Mouse (Mus musculus) intestine, embryonic 15.5 days (tissue): ENCODE results near the gene Plxnd1. TPM values are rescaled to one million over a fixed set of nuclear protein-coding genes. Genes with fewer than 3 reads are reported as not detected.

Experiments
- ATAC-seq: fragments of 200-750 bp; cut with Nextera tagmentation; 2 replicates; pipeline ENCODE4 v1.8.0; 2017; ENCODE audit warnings: moderate TSS enrichment, moderate library complexity
- H3K27ac ChIP-seq: fragments of 300-500 bp; sonication (generic); 2 replicates; pipeline ENCODE4 v1.5.1; 2015; ENCODE audit warnings: mild to moderate bottlenecking, inconsistent platforms
- H3K27me3 ChIP-seq: fragments of 300-500 bp; sonication (generic); replicated peaks from 2 replicates; pipeline ENCODE4 v1.6.1; 2015; ENCODE audit warnings: inconsistent platforms
- H3K36me3 ChIP-seq: fragments of 300-500 bp; sonication (generic); 2 replicates; pipeline ENCODE4 v1.6.1; 2015; ENCODE audit warnings: inconsistent platforms
- H3K4me1 ChIP-seq: fragments of 300-500 bp; sonication (generic); replicated peaks from 2 replicates; pipeline ENCODE4 v1.6.1; 2015; ENCODE audit warnings: inconsistent platforms
- H3K4me2 ChIP-seq: fragments of 300-500 bp; sonication (generic); replicated peaks from 2 replicates; pipeline ENCODE4 v1.6.1; 2015; ENCODE audit warnings: mild to moderate bottlenecking, inconsistent platforms
- H3K4me3 ChIP-seq: fragments of 300-500 bp; sonication (generic); replicated peaks from 2 replicates; pipeline ENCODE4 v1.5.1; 2015; ENCODE audit warnings: inconsistent platforms
- H3K9ac ChIP-seq: fragments of 300-500 bp; sonication (generic); 2 replicates; pipeline ENCODE4 v1.6.1; 2015; ENCODE audit warnings: inconsistent platforms
- H3K9me3 ChIP-seq: fragments of 300-500 bp; sonication (generic); 2 replicates; pipeline ENCODE4 v1.6.1; 2016; ENCODE audit warnings: inconsistent platforms
- WGBS: fragments of 180-500 bp; shearing (Covaris S2); methylation state at CpG from one replicate; pipeline ENCODE4 v1.1.7; 2015; 5-methylcytosine and 5-hydroxymethylcytosine counted together
- polyA plus RNA-seq: library from polyadenylated mRNA; unstranded; fragments of >200 nt; fragmentation: Nextera tagmentation; extraction: Ambion mirVana; gene quantifications from 2 replicates; pipeline ENCODE4 v1.2.1, GENCODE M21; 2015

Plxnd1 gene
- polyA plus RNA-seq, 1 experiment from 2014 or later, result 28.9 TPM

DNA sequence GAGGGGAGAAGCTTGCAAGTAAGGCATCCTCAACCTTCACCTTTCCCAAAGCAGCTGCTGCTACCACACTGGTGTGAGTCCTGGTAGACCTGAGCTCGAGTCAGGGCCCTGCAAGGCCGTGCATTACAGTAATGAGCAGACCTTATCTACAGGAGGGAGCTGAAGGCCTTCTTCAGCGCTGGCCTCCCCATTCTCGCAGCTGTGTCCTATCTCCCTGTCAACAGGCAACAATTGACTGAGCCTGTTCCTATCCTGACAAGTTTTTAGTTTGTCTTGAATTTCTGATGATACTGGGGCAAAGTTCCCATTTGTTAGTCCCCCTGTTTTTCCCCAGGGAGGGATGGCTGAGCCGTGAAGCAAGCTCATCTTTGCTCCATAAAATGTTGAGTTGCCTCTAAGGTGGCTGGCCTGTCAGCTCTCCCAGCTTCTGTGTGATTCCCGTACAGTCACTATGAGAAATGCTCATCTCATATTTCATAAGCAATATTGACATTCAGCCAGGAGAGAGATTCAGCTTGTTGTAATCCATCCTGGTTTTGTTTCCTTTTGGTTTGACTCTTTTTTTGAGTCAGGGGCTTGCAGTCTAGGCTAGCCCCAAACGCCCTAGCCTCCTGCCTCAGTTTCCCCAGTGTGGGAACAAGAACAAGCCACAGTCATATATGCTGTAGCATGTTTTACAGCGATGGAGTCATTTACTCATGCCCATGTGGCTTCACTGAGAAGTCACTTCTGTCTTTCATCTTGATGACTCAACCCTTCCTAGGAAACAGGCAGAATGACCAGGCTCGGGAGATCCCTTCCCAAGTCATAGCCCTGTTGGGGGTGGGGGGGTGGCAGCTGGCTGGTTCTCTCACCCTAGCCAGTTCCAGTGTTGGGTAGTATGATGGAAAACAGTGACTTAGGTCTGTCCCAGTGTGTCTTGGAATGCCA lies 51.0 kb downstream of the Plxnd1 start:
- no peaks in the 10 kb centered on the region for H3K9me3 ChIP-seq
- 65% methylated on average over 9 of the region's 9 CpGs for WGBS
- no peak for ATAC-seq

DNA sequence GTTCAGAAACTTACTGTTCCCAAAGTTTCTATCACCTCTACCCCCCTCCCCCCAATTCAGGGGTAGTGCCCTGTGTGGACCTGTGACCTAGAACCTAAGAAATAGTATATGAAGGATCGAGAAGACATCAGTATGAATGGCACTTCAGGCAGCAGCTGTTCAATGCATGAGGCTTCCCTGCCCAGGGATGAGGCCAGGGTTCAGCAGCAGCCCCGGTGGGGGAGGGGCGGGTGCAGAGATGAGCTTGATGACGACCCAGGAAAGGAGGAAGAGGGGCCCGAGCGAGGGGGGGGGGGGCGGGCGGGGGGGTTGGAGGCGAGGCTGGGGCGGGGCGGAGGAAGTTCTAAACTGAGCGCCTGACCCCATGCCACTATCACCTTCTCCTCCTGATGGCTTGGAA lies 53.7 kb downstream of the Plxnd1 start:
- Histone ChIP-seq H3K4me3 (no peak overlapping the region), H3K27ac (no peak overlapping the region), H3K4me2 (no peak overlapping the region), H3K27me3 (no peaks in the 10 kb centered on the region), H3K9me3 (no peaks in the 10 kb centered on the region), H3K4me1 (peaks cover 7% of the 10 kb centered on the region), H3K9ac (no peak overlapping the region), H3K36me3 (no peaks in the 10 kb centered on the region)
- WGBS, result 10% methylated on average over 7 of the region's 12 CpGs
- peak; percentile 70 for ATAC-seq

More for the DNA sequence above, 51.0 kb downstream of the Plxnd1 start:
- Histone ChIP-seq H3K4me2 (no peak overlapping the region), H3K36me3 (no peaks in the 10 kb centered on the region), H3K9ac (no peak overlapping the region), H3K27ac (no peak overlapping the region), H3K27me3 (no peaks in the 10 kb centered on the region), H3K4me3 (no peak overlapping the region), H3K4me1 (peaks cover 10% of the 10 kb centered on the region)

DNA sequence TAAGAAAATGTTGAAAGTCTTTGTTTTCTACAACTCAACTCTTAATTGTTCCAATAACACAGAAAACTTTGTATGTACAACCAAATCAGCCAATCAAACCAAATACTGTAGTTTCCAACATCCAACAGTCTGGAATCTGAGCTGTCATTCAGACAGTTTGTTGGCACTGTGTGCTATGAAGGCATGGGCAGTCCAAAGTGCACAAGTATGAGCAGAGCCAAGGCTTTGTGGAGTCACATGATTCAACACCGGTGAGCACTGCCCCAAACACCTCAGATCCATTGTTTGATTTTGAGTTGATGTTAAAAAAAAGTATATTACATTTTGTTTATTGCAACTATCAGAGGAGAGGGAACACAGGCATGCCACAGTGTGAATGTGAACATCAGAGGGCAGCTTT lies 54.2 kb downstream of the Plxnd1 start:
- H3K27ac ChIP-seq, result no peak overlapping the region
- no peaks in the 10 kb centered on the region for H3K36me3 ChIP-seq
- no peaks in the 10 kb centered on the region for H3K27me3 ChIP-seq
- H3K9ac ChIP-seq, result no peak overlapping the region
- H3K4me1 ChIP-seq, result peaks cover 7% of the 10 kb centered on the region
- peak; percentile 83 for ATAC-seq
- WGBS, result 34% methylated on average over 1 of the region's 1 CpGs
- H3K9me3 ChIP-seq, result no peaks in the 10 kb centered on the region
- no peak overlapping the region for H3K4me2 ChIP-seq
- H3K4me3 ChIP-seq, result no peak overlapping the region

DNA sequence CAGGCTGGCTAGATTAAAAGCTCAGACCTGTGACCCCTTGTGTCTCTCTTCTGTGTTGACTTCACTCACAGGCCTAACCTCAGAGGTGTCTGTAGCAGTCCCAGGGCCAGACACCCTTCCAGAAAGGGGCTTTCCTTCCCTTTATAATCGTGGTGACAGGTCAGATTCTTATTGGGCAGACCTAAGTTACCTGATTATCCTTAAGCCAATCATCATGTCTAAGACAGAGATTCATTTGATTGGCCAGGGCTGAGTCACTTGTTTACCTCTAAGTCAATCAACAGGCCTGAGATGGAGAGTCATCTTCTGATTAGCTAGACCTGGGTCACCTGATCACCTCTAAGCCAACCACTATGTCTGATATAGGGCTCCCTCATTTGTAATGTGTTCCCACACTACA lies 56.0 kb downstream of the Plxnd1 start:
- Histone ChIP-seq H3K9ac (no peak overlapping the region), H3K27me3 (no peaks in the 10 kb centered on the region), H3K27ac (no peak overlapping the region), H3K4me2 (no peak overlapping the region), H3K36me3 (no peaks in the 10 kb centered on the region), H3K4me1 (peaks cover 7% of the 10 kb centered on the region), H3K4me3 (no peak overlapping the region), H3K9me3 (no peaks in the 10 kb centered on the region)
- ATAC-seq, result no peak
- WGBS, result 58% methylated on average over 1 of the region's 1 CpGs

DNA sequence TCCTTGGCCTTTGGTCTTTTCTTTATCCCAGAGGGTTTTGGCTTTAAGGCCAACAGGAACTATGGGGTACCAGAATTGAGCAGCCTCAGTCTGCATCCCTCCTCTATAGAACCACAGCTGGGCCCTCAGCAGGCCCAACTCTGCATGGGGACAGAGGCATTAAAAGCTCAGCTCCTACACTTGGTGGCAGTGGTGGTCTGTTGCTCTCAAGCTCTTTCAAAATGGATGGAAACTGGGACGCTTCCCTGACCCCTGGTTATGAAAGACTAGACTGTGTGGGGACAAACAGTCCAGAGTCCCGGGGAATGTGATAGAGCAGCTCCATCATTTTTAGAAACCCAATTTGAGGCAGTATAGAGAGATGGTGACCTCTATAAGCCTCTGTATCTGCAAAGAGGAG lies 56.8 kb downstream of the Plxnd1 start:
- Histone ChIP-seq H3K36me3 (no peaks in the 10 kb centered on the region), H3K4me3 (no peak overlapping the region), H3K4me2 (no peak overlapping the region), H3K9ac (no peak overlapping the region), H3K4me1 (peaks cover 7% of the 10 kb centered on the region), H3K9me3 (no peaks in the 10 kb centered on the region), H3K27ac (no peak overlapping the region), H3K27me3 (no peaks in the 10 kb centered on the region)
- ATAC-seq, result no peak
- WGBS, result 85% methylated on average over 2 of the region's 2 CpGs

DNA sequence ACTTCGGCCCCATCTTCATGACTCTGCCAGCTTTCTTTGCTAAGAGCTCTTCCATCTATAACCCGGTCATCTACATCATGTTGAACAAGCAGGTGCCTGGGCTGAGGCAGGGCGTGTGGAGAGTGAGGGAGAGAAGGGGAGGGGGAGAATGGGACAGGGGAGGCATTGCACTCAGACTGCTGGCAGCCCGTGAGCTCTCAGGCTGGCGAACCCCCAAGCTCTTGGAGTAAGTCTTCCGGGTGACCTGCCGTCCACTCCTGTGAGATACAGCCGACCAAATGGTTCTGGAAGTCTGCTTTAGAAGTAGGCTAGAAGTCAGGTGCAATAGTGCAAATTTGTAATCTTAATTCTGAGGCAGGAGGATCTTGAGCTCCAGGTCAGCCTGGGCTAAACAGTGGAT lies 59.3 kb downstream of the Plxnd1 start:
- WGBS, result 76% methylated on average over 8 of the region's 8 CpGs
- no peak for ATAC-seq
- H3K9ac ChIP-seq, result no peak overlapping the region
- H3K36me3 ChIP-seq, result no peaks in the 10 kb centered on the region
- no peaks in the 10 kb centered on the region for H3K27me3 ChIP-seq
- no peak overlapping the region for H3K4me3 ChIP-seq
- no peak overlapping the region for H3K4me2 ChIP-seq
- no peak overlapping the region for H3K27ac ChIP-seq
- 0 out of 2 replicates have a peak, but pooled peaks cover 2% of the 10 kb centered on the region for H3K4me1 ChIP-seq
- H3K9me3 ChIP-seq, result no peaks in the 10 kb centered on the region

DNA sequence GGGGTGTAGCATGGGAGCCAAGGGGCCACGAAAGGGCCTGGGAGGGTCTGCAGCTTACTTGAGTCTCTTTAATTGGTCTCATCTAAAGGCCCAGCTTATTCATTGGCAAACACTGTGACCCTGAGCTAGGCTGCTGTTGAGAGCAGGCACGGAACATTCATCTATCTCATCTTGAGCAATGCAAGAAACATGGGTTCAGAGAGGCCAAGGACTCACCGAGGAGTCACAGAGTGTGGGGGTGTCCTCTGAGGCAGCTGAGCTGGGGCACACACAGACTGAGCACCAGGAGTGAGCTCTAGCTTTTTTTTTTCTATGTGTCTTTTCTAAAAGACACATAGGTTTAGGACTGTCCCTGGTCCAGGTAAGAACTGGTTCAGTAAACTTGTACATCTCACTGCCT lies 62.4 kb downstream of the Plxnd1 start:
- Histone ChIP-seq H3K9ac (no peak overlapping the region), H3K27me3 (no peaks in the 10 kb centered on the region), H3K9me3 (no peaks in the 10 kb centered on the region), H3K4me3 (no peak overlapping the region), H3K27ac (no peak overlapping the region), H3K4me1 (peaks cover 9% of the 10 kb centered on the region; the same call in 1 of the 2 replicates), H3K36me3 (no peaks in the 10 kb centered on the region), H3K4me2 (no peak overlapping the region)
- WGBS, result 84% methylated on average over 3 of the region's 3 CpGs
- no peak for ATAC-seq

DNA sequence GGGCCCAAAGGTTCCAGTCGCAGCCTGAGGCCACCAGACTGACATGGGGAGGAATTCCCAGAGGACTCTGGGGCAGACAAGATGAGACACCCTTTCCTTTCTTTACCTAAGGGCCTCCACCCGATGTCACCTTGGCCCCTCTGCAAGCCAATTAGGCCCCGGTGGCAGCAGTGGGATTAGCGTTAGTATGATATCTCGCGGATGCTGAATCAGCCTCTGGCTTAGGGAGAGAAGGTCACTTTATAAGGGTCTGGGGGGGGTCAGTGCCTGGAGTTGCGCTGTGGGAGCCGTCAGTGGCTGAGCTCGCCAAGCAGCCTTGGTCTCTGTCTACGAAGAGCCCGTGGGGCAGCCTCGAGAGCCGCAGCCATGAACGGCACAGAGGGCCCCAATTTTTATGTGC lies 63.2 kb downstream of the Plxnd1 start, which contains the start of gene Rho:
Gene Rho, plus strand, starts transcription at position 110 of the 400 bp plus-strand sequence.
- Histone ChIP-seq H3K27me3 (no peaks in the 10 kb centered on the region), H3K4me1 (peaks cover 9% of the 10 kb centered on the region; the same call in 1 of the 2 replicates), H3K4me2 (no peak within 1 kb of the TSS), H3K27ac (no peak within 1 kb of the TSS), H3K9me3 (no peaks in the 10 kb centered on the region), H3K9ac (no peak within 1 kb of the TSS), H3K4me3 (no peak within 1 kb of the TSS), H3K36me3 (no peaks in the 10 kb centered on the region)
- no peak for ATAC-seq
- WGBS, result 80% methylated on average over 14 of the region's 14 CpGs

DNA sequence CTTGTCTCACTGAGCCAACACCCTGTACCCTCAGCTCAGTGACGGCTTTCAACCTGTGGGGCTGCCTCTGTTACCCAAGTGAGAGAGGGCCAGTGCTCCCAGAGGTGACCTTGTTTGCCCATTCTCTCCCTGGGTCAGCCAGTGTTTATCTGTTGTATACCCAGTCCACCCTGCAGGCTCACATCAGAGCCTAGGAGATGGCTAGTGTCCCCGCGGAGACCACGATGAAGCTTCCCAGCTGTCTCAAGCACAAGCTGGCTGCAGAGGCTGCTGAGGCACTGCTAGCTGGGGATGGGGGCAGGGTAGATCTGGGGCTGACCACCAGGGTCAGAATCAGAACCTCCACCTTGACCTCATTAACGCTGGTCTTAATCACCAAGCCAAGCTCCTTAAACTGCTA lies 64.8 kb downstream of the Plxnd1 start:
- no peak for ATAC-seq

DNA sequence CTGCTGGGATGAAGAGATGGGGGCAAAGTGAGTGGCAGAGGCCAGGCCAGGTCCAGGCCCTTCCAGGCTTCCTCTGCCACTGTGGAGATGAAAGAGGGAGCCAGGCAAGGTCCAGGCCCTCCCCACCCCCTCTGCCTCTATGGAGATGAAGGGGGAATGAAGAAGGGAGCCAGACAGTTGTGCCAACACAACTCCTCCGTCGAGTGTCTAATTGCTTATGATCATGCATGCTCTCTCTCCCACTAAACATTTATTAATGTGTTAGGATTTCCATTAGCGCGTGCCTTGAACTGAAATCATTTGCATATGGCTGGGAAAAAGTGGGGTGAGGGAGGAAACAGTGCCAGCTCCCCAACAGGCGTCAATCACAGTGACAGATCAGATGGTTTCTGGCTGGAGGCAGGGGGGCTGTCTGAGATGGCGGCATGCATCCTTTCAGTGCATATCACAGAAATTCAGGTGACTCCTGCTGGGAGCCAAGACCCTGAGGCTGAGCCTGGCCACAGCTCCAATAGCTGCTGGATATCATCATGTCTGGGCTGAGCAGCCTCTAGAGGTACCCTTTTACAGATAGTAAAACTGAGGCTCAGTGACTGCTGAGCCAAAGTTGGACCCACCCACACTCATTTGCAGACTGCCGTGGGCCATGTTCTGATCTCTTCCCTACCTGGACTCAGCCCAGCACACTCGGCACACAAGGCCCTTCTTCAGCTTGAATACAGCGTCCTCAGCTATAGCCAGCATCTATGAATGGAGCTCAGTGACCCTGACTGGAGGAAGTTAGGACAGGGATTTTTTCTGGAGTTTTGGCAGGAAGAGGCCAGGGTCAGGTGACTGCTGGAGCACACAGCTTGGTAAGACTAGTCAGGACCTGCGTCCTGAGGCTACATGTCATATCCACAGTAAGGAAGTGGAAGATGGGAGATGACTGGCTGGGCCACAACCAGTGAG lies 67.2 kb downstream of the Plxnd1 start:
- ATAC-seq, result no peak
- Histone ChIP-seq H3K36me3 (no peaks in the 10 kb centered on the region), H3K9ac (no peak overlapping the region), H3K4me3 (no peak overlapping the region), H3K27ac (no peak overlapping the region), H3K27me3 (no peaks in the 10 kb centered on the region), H3K9me3 (no peaks in the 10 kb centered on the region), H3K4me1 (peaks cover 17% of the 10 kb centered on the region), H3K4me2 (no peak overlapping the region)
- WGBS, result 86% methylated on average over 10 of the region's 10 CpGs

More for the DNA sequence above, 64.8 kb downstream of the Plxnd1 start:
- WGBS, result 35% methylated on average over 5 of the region's 5 CpGs
- H3K9me3 ChIP-seq, result no peaks in the 10 kb centered on the region
- peaks cover 11% of the 10 kb centered on the region for H3K4me1 ChIP-seq
- H3K27me3 ChIP-seq, result no peaks in the 10 kb centered on the region
- no peak overlapping the region for H3K4me2 ChIP-seq
- no peak overlapping the region for H3K9ac ChIP-seq
- no peak overlapping the region for H3K4me3 ChIP-seq
- H3K27ac ChIP-seq, result no peak overlapping the region
- no peaks in the 10 kb centered on the region for H3K36me3 ChIP-seq

DNA sequence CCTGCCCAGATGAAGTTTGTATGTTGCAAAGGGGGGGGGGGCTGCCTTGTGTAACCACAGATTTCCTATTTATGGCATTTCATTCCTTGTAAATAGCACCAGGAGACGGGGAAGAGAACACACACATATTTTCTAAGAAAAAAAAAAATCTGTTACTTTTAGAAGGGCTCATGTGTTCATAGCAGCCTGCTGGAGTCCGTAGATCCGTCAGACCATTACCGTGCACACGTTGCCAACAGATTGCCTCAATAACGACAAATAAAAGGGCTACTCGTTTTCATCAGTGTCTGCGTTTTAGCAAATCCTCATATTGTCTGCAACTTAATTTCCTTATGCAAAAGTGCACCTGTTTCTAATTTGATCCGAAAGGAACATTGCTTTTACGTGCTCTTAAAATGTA lies 68.4 kb downstream of the Plxnd1 start:
- no peak overlapping the region for H3K9ac ChIP-seq
- no peaks in the 10 kb centered on the region for H3K27me3 ChIP-seq
- H3K9me3 ChIP-seq, result no peaks in the 10 kb centered on the region
- ATAC-seq, result no peak
- H3K4me2 ChIP-seq, result no peak overlapping the region
- no peak overlapping the region for H3K4me3 ChIP-seq
- no peak overlapping the region for H3K27ac ChIP-seq
- peaks cover 17% of the 10 kb centered on the region for H3K4me1 ChIP-seq
- 81% methylated on average over 10 of the region's 10 CpGs for WGBS
- H3K36me3 ChIP-seq, result no peaks in the 10 kb centered on the region

DNA sequence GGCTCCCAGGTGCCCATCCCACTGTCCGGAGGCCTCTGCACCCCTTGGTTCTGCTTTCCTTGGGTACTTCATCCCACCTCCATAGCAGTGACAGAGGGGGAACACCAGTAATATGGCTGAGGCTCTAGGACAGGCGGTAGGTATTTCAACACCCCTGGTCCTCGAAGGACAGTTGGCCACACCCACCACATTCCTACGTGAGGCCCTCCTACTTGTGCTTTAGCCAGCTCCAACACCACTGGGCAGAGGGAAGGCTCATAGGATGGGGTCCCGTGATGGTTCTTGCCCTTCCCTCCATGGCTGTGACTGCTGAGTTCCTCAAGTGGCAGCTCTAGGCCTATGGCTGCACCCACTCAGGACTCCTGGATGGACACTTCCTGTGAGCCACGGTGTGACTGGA lies 70.0 kb downstream of the Plxnd1 start:
- no peak overlapping the region for H3K4me2 ChIP-seq
- H3K27ac ChIP-seq, result no peak overlapping the region
- H3K9me3 ChIP-seq, result no peaks in the 10 kb centered on the region
- no peaks in the 10 kb centered on the region for H3K27me3 ChIP-seq
- H3K36me3 ChIP-seq, result no peaks in the 10 kb centered on the region
- 34% methylated on average over 6 of the region's 6 CpGs for WGBS
- ATAC-seq, result peak; percentile 72
- H3K4me3 ChIP-seq, result no peak overlapping the region
- H3K4me1 ChIP-seq, result peaks cover 8% of the 10 kb centered on the region
- no peak overlapping the region for H3K9ac ChIP-seq
